Mouse (Mus musculus) ES-E14 (cell line): ENCODE results near the gene Prss27.

ENCODE experiments used
- CHD2 ChIP-seq: IDR thresholded peaks from 2 replicates; pipeline ENCODE4 v1.6.1; 2014; ENCODE audit warnings: mild to moderate bottlenecking, low read depth, low read length, inconsistent platforms
- HCFC1 ChIP-seq: IDR thresholded peaks from 2 replicates; pipeline ENCODE4 v1.6.1; 2012; ENCODE audit warnings: low read length, inconsistent platforms, borderline replicate concordance; ENCODE audit not compliant: insufficient read depth
- MAFK ChIP-seq: IDR thresholded peaks from 2 replicates; pipeline ENCODE4 v1.6.1; 2014; ENCODE audit warnings: mild to moderate bottlenecking, low read depth, low read length, inconsistent platforms; ENCODE audit not compliant: insufficient read depth
- ZC3H11A ChIP-seq: IDR thresholded peaks from 2 replicates; pipeline ENCODE4 v1.6.1; 2012; ENCODE audit warnings: low read depth, mild to moderate bottlenecking, inconsistent platforms, low read length, borderline replicate concordance
- ZNF384 ChIP-seq: IDR thresholded peaks from 2 replicates; pipeline ENCODE4 v1.6.1; 2012; ENCODE audit warnings: low read depth, low read length, inconsistent platforms

DNA sequence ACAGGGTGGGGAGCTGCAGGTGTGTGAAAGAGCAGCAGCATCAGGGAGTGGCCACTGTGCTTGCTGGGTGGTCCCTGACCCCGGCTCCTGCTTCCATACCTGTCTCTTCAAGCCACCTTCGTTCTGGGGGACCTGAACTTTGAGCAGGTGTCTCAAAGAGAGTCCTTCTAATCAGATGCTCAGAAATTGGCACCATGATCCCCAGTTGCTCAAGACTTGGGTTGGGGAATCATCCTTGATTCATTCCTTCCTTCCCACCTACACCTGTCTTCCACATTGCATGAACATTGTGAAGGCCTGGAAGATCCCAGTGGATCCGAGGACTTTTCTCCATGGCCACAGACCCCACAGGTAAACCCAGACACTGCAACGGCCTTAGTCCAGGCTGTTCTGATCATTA is 29.8 kb upstream of the Prss27 start:
- TF ChIP-seq CHD2 = no peak
- no peak for TF ChIP-seq MAFK
- TF ChIP-seq ZNF384 = no peak
- TF ChIP-seq ZC3H11A = no peak
- no peak for TF ChIP-seq HCFC1
